ENCODE assay signal across 12 mouse cellular contexts in the genomic region with DNA sequence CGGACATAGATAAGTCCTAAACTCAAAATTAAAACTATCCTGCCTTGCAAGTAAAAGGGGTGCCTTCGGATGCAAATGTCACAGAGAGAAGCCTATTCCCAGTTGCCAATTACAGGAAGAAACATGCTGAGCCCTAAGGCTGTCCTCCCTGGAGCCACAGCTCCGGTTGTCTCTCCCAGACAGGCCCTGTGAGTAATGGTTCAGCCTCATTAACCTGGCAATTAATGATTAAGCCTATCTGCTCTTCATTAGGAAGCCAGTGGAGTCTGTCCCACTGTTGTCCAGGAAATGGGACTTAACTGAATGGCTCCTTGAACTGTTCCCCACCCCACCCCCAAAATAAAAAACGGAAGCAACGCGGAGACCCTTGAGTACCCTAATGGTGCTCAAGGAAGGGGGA.
DNase-seq lines count a peak whose midpoint lies in the region; ATAC-seq and TF ChIP-seq lines count a peak whose summit lies in the region.
"Had no signal": no experiment of that assay in that cellular context is flagged by ENCODE, and none has a peak within 500 bp of the region (broad histone marks: within the 10 kb centered on the region; RNA-seq: fewer than 3 reads in every experiment).

No protein-coding gene starts in this region.

- 0 out of 2 replicates have a peak, but pooled peaks cover 2% of the 10 kb centered on the region for H3K4me1 ChIP-seq in midbrain, embryonic 15.5 days
- H3K4me1 ChIP-seq: heart, embryonic 10.5 days had no signal

- TF ChIP-seq CTCF in brain, embryonic 14.5 days (IDR thresholded peaks at IDR 0.05; ENCODE audit: borderline replicate concordance, extremely low read depth, insufficient read depth, insufficient read length) = no peak

- H3K9ac ChIP-seq in midbrain, embryonic 15.5 days = no peak overlapping the region

- H3K36me3 ChIP-seq in midbrain, embryonic 15.5 days (replicated peaks) = no peaks in the 10 kb centered on the region
- H3K36me3 ChIP-seq: heart, embryonic 10.5 days had no signal

- DNase-seq in brain, embryonic 14.5 days (ENCODE audit: low read depth) = peak; percentile 78
- peak; percentile 8 for DNase-seq in forelimb bud, embryonic 11.5 days (ENCODE audit: low read depth, low spot score)
- DNase-seq in kidney, adult 9 months = peak; percentile 69
- no peak for DNase-seq in gastrocnemius, adult 18-20 months (ENCODE audit: low spot score)
- no peak for DNase-seq in heart, adult 8-10 months (ENCODE audit: low spot score)
- DNase-seq in cerebellum, adult 11 months = no peak
- DNase-seq: cerebellum, adult 8-10 months; heart, postnatal 4 days; right cerebral cortex, postnatal 4 days; thymus, postnatal 36 days had no signal

- WGBS in midbrain, embryonic 15.5 days = 66% methylated on average over 6 of the region's 6 CpGs

- peak; percentile 59 for ATAC-seq in midbrain, embryonic 15.5 days (replicated peaks)

- no peak overlapping the region for H3K4me2 ChIP-seq in midbrain, embryonic 15.5 days

- H3K9me3 ChIP-seq in midbrain, embryonic 15.5 days = no peaks in the 10 kb centered on the region
- H3K9me3 ChIP-seq: heart, embryonic 10.5 days had no signal

- no peak overlapping the region for H3K4me3 ChIP-seq in midbrain, embryonic 15.5 days
- H3K4me3 ChIP-seq: heart, embryonic 10.5 days had no signal

- no peaks in the 10 kb centered on the region for H3K27me3 ChIP-seq in midbrain, embryonic 15.5 days (replicated peaks)

- H3K27ac ChIP-seq in midbrain, embryonic 15.5 days = no peak overlapping the region
- H3K27ac ChIP-seq: heart, embryonic 10.5 days had no signal

- TF ChIP-seq POLR2A in brain, embryonic 14.5 days (IDR thresholded peaks at IDR 0.05; ENCODE audit: borderline replicate concordance, extremely low read depth, insufficient read depth, insufficient read length, poor library complexity, severe bottlenecking) = no peak

Comparison
In these comparisons a context has a peak if more than half of its experiments do, and no peak if none do; other contexts are left out.
1. DNase-seq: peak in brain, embryonic 14.5 days (single experiment), forelimb bud, embryonic 11.5 days (single experiment) and kidney, adult 9 months (single experiment); none in gastrocnemius, adult 18-20 months (single experiment), heart, adult 8-10 months (single experiment) and cerebellum, adult 11 months (single experiment).